Mouse (Mus musculus): Measurements from ENCODE around the gene Hira.

- TF ChIP-seq CTCF (IDR thresholded peaks at IDR 0.05; ENCODE audit: low read depth, low read length) (no peak), GATA1 (IDR thresholded peaks at IDR 0.05; ENCODE audit: borderline replicate concordance, low read length) (no peak)
These were observed 76.0 kb downstream of the Hira start for GRCm38 (mm10) chr16:18952813-18953212.
